Mouse (Mus musculus) erythroblast, embryonic 14.5 days (primary cell): ENCODE results near the gene Ergic1.

ENCODE experiments used
- GATA1 ChIP-seq: IDR thresholded peaks from 2 replicates; pipeline ENCODE4 v1.6.1; 2012; ENCODE audit warnings: low read length, inconsistent platforms, mixed read lengths
- TAL1 ChIP-seq: IDR thresholded peaks from 3 replicates; pipeline ENCODE4 v1.6.1; 2012; ENCODE audit warnings: low read length, inconsistent platforms, mixed read lengths

- TF ChIP-seq GATA1, result no peak
- TF ChIP-seq TAL1, result no peak
Measured at GRCm38 (mm10) chr17:26544319-26544963, 16.8 kb upstream of the Ergic1 start.
